Mouse (Mus musculus) heart, embryonic 11.5 days (tissue): ENCODE measurements around the gene Ccdc14. TPM values are rescaled to one million over a fixed set of nuclear protein-coding genes. Genes with fewer than 3 reads are reported as not detected.
A peak's percentile ranks its signal among the peaks of the same experiment; 100 is the strongest.
"Not testable (repeated sequence)": the region's sequence is repeated elsewhere in the genome, so short reads cannot be mapped to it uniquely, and the experiment has no call there.

Experiments used
- ATAC-seq: fragments of 200-750 bp; cut with Nextera tagmentation; replicated peaks from 2 replicates; pipeline ENCODE4 v1.8.0; 2017; ENCODE audit warnings: moderate library complexity; ENCODE audit not compliant: insufficient number of reproducible peaks, low FRiP score, low TSS enrichment
- H3K27ac ChIP-seq: fragments of 300-500 bp; sonication (generic); 2 replicates; pipeline ENCODE4 v1.5.1; 2014; ENCODE audit warnings: mild to moderate bottlenecking, low read depth, low read length
- H3K27me3 ChIP-seq: fragments of 300-500 bp; sonication (generic); 2 replicates; pipeline ENCODE4 v1.6.1; 2014; ENCODE audit warnings: mild to moderate bottlenecking, low read length, mixed read lengths; ENCODE audit not compliant: control insufficient read depth, insufficient read depth
- H3K36me3 ChIP-seq: fragments of 300-500 bp; sonication (generic); 2 replicates; pipeline ENCODE4 v1.6.1; 2014; ENCODE audit warnings: mild to moderate bottlenecking, low read length, moderate library complexity, mixed read lengths; ENCODE audit not compliant: control insufficient read depth, insufficient read depth
- H3K4me1 ChIP-seq: fragments of 300-500 bp; sonication (generic); 2 replicates; pipeline ENCODE4 v1.6.1; 2014; ENCODE audit warnings: low read length; ENCODE audit not compliant: control insufficient read depth, insufficient read depth
- H3K4me2 ChIP-seq: fragments of 300-500 bp; sonication (generic); 2 replicates; pipeline ENCODE4 v1.6.1; 2014; ENCODE audit warnings: mild to moderate bottlenecking, moderate library complexity
- H3K4me3 ChIP-seq: fragments of 300-500 bp; sonication (generic); 2 replicates; pipeline ENCODE4 v1.5.1; 2014; ENCODE audit warnings: low read depth, low read length
- H3K9ac ChIP-seq: fragments of 300-500 bp; sonication (generic); 2 replicates; pipeline ENCODE4 v1.6.1; 2014; ENCODE audit warnings: mild to moderate bottlenecking, low read depth, low read length, moderate library complexity
- H3K9me3 ChIP-seq: fragments of 300-500 bp; sonication (generic); replicated peaks from 2 replicates; pipeline ENCODE4 v1.6.1; 2016; ENCODE audit warnings: low read length; ENCODE audit not compliant: control insufficient read depth
- WGBS: fragments of 180-500 bp; shearing (Covaris S2); extraction: QIAGEN DNeasy Blood & Tissue Kit; methylation state at CpG from one replicate; pipeline ENCODE4 v1.1.7; 2014; ENCODE audit not compliant: insufficient replicate concordance; 5-methylcytosine and 5-hydroxymethylcytosine counted together
- polyA plus RNA-seq: library from polyadenylated mRNA; unstranded; fragments of >200 nt; fragmentation: Nextera tagmentation; extraction: Ambion mirVana; gene quantifications from 2 replicates; pipeline ENCODE4 v1.2.1, GENCODE M21; 2014

Ccdc14 gene
- 9.4 and 9.5 TPM in 2 replicates for polyA plus RNA-seq

GRCm38 (mm10) chr16:34690334-34691144 is at the start of gene Ccdc14:
Gene Ccdc14, plus strand, starts transcription at chr16:34690616.
- Histone ChIP-seq H3K4me1 (no peaks in the 10 kb centered on the region), H3K27me3 (no peaks in the 10 kb centered on the region), H3K4me2 (peak within 1 kb of the TSS; percentile 84), H3K9ac (peak within 1 kb of the TSS; percentile 91), H3K36me3 (no peaks in the 10 kb centered on the region), H3K9me3 (no peaks in the 10 kb centered on the region), H3K4me3 (peak within 1 kb of the TSS; percentile 80), H3K27ac (peak within 1 kb of the TSS; percentile 84)
- WGBS, result under 1% methylated on average over 53 of the region's 53 CpGs
- ATAC-seq, result peak; percentile 90

GRCm38 (mm10) chr16:34643511-34644259 is 46.7 kb upstream of the Ccdc14 start:
- no peaks in the 10 kb centered on the region for H3K36me3 ChIP-seq
- WGBS, result 36% methylated on average over 8 of the region's 8 CpGs
- H3K27ac ChIP-seq, result no peak overlapping the region
- ATAC-seq, result no peak
- H3K4me3 ChIP-seq, result no peak overlapping the region
- H3K4me1 ChIP-seq, result no peaks in the 10 kb centered on the region; the same call in 1 of the 2 replicates
- no peak overlapping the region for H3K9ac ChIP-seq
- no peak overlapping the region for H3K4me2 ChIP-seq
- 0 out of 2 replicates have a peak, but pooled peaks cover under 1% of the 10 kb centered on the region for H3K27me3 ChIP-seq
- no peaks in the 10 kb centered on the region for H3K9me3 ChIP-seq

- WGBS, result 39% methylated on average over 7 of the region's 7 CpGs
Measured at GRCm38 (mm10) chr16:34649621-34650020, 40.8 kb upstream of the Ccdc14 start, which contains the start of gene Ropn1. Gene Ropn1, plus strand, starts transcription at chr16:34649921.

GRCm38 (mm10) chr16:34653023-34653422 is 37.4 kb upstream of the Ccdc14 start:
- no peak for ATAC-seq
- 80% methylated on average over 5 of the region's 5 CpGs for WGBS
- no peak overlapping the region for H3K4me2 ChIP-seq

More at GRCm38 (mm10) chr16:34649621-34650020, 40.8 kb upstream of the Ccdc14 start, which contains the start of gene Ropn1:
- Histone ChIP-seq H3K4me2 (no peak within 1 kb of the TSS), H3K9me3 (no peaks in the 10 kb centered on the region), H3K4me3 (no peak within 1 kb of the TSS), H3K4me1 (no peaks in the 10 kb centered on the region), H3K36me3 (no peaks in the 10 kb centered on the region), H3K27ac (no peak within 1 kb of the TSS), H3K9ac (no peak within 1 kb of the TSS), H3K27me3 (0 out of 2 replicates have a peak, but pooled peaks cover 6% of the 10 kb centered on the region)
- ATAC-seq, result no peak

GRCm38 (mm10) chr16:34657566-34657965 is 32.9 kb upstream of the Ccdc14 start:
- H3K27ac ChIP-seq, H3K4me1 ChIP-seq, ATAC-seq, H3K9me3 ChIP-seq, H3K36me3 ChIP-seq, H3K27me3 ChIP-seq: not testable (repeated sequence)
- peak overlapping the region; percentile 53 for H3K4me2 ChIP-seq
- H3K9ac ChIP-seq, result peak overlapping the region; percentile 1; the same call in 1 of the 2 replicates
- 3% methylated on average over 16 of the region's 16 CpGs for WGBS
- peak overlapping the region; percentile 34 for H3K4me3 ChIP-seq

More at GRCm38 (mm10) chr16:34653023-34653422, 37.4 kb upstream of the Ccdc14 start:
- H3K27me3 ChIP-seq, result 0 out of 2 replicates have a peak, but pooled peaks cover 6% of the 10 kb centered on the region
- no peaks in the 10 kb centered on the region for H3K9me3 ChIP-seq
- no peak overlapping the region for H3K4me3 ChIP-seq
- no peaks in the 10 kb centered on the region for H3K36me3 ChIP-seq
- no peak overlapping the region for H3K27ac ChIP-seq
- H3K4me1 ChIP-seq, result no peaks in the 10 kb centered on the region
- H3K9ac ChIP-seq, result no peak overlapping the region

- Histone ChIP-seq H3K4me1 (no peaks in the 10 kb centered on the region), H3K36me3 (no peaks in the 10 kb centered on the region), H3K4me3 (peak overlapping the region; percentile 34), H3K27me3 (no peaks in the 10 kb centered on the region), H3K27ac (no peak overlapping the region), H3K9ac (peak overlapping the region; percentile 1; the same call in 1 of the 2 replicates), H3K4me2 (peak overlapping the region; percentile 53), H3K9me3 (no peaks in the 10 kb centered on the region)
- 30% methylated on average over 5 of the region's 5 CpGs for WGBS
- ATAC-seq, result no peak
Measured at GRCm38 (mm10) chr16:34657983-34658382, 32.4 kb upstream of the Ccdc14 start.

GRCm38 (mm10) chr16:34658388-34658787 is 32.0 kb upstream of the Ccdc14 start:
- WGBS, result 37% methylated on average over 11 of the region's 11 CpGs
- Histone ChIP-seq H3K36me3 (no peaks in the 10 kb centered on the region), H3K4me1 (no peaks in the 10 kb centered on the region), H3K27ac (no peak overlapping the region), H3K4me3 (peak overlapping the region; percentile 34), H3K4me2 (peak overlapping the region; percentile 53), H3K9ac (no peak overlapping the region), H3K9me3 (no peaks in the 10 kb centered on the region), H3K27me3 (no peaks in the 10 kb centered on the region)
- no peak for ATAC-seq

- no peaks in the 10 kb centered on the region for H3K4me1 ChIP-seq
- H3K4me2 ChIP-seq, result no peak overlapping the region
- no peaks in the 10 kb centered on the region for H3K36me3 ChIP-seq
- no peaks in the 10 kb centered on the region for H3K9me3 ChIP-seq
- H3K4me3 ChIP-seq, result no peak overlapping the region
- WGBS, result 83% methylated on average over 3 of the region's 3 CpGs
- peaks cover 8% of the 10 kb centered on the region for H3K27me3 ChIP-seq
- no peak overlapping the region for H3K27ac ChIP-seq
- H3K9ac ChIP-seq, result no peak overlapping the region
- no peak for ATAC-seq
Measured at GRCm38 (mm10) chr16:34664553-34664952, 25.9 kb upstream of the Ccdc14 start.
